ENCODE assay signal across 8 mouse cellular contexts in the genomic region with DNA sequence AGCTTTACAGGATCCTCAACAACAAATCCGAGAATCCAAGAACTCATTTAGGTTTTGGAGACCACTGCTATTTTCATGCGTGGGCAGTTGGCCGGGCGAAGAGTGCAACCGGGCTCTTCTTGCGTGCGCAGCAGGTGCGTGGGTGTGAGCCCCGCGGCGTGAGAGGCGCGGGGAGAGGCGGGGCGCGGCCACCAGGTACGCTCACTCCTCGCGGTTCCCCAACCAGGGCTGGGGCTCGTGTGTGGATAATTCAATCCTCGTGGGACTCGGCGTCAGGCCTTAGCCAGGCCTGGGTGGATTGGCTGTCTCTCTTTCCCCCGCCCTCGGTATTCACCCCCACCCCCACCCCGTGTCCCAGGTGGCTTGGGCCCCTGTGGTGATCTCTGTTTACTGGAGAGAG. TPM values are rescaled to one million over a fixed set of nuclear protein-coding genes. Genes with fewer than 3 reads are reported as not detected.
A peak's percentile ranks its signal among the peaks of the same experiment; 100 is the strongest.
DNase-seq lines count a peak whose midpoint lies in the region; ATAC-seq lines count a peak whose summit lies in the region.

No protein-coding gene starts in this region.

- H3K4me1 ChIP-seq in kidney, embryonic 16.5 days (ENCODE audit: insufficient read depth, low read length) = peaks cover 24% of the 10 kb centered on the region
- peaks cover 37% of the 10 kb centered on the region for H3K4me1 ChIP-seq in neural tube, embryonic 15.5 days

- peaks cover 41% of the 10 kb centered on the region for H3K27me3 ChIP-seq in kidney, embryonic 16.5 days (ENCODE audit: insufficient read depth, low read length)
- peaks cover 51% of the 10 kb centered on the region for H3K27me3 ChIP-seq in neural tube, embryonic 15.5 days (replicated peaks)

- DNase-seq in frontal cortex, postnatal 10 days (ENCODE audit: low spot score in 2 of 2) = peak; percentile 28 to 36
- no peak for DNase-seq in frontal cortex, postnatal 25 days (ENCODE audit: low spot score in 2 of 2)
- peak; percentile 62 for DNase-seq in right cerebral cortex, postnatal 25 days
- no peak for DNase-seq in right cerebral cortex, postnatal 4 days

- peak overlapping the region; percentile 36 for H3K4me3 ChIP-seq in kidney, embryonic 16.5 days (ENCODE audit: low read length)
- H3K4me3 ChIP-seq in neural tube, embryonic 15.5 days (replicated peaks) = peak overlapping the region; percentile 35

- H3K9me3 ChIP-seq in kidney, embryonic 16.5 days (ENCODE audit: low read length) = no peaks in the 10 kb centered on the region
- H3K9me3 ChIP-seq in neural tube, embryonic 15.5 days (replicated peaks) = no peaks in the 10 kb centered on the region

- WGBS in kidney, embryonic 16.5 days = 3% methylated on average over 26 of the region's 26 CpGs
- WGBS in neural tube, embryonic 15.5 days = 6% methylated on average over 26 of the region's 26 CpGs

- H3K4me2 ChIP-seq in kidney, embryonic 16.5 days (replicated peaks; ENCODE audit: low read depth, low read length) = peak overlapping the region; percentile 63
- peak overlapping the region; percentile 84 for H3K4me2 ChIP-seq in neural tube, embryonic 15.5 days

- no peaks in the 10 kb centered on the region for H3K36me3 ChIP-seq in kidney, embryonic 16.5 days (ENCODE audit: insufficient read depth, low read length)
- H3K36me3 ChIP-seq in neural tube, embryonic 15.5 days = peaks cover 20% of the 10 kb centered on the region

- no peak overlapping the region for H3K27ac ChIP-seq in kidney, embryonic 16.5 days (ENCODE audit: low read length)
- H3K27ac ChIP-seq in neural tube, embryonic 15.5 days (replicated peaks) = no peak overlapping the region

- no peak for ATAC-seq in kidney, embryonic 16.5 days (ENCODE audit: low FRiP score, low TSS enrichment)
- peak; percentile 39; the same call in 1 of the 2 replicates for ATAC-seq in neural tube, embryonic 15.5 days (ENCODE audit: low FRiP score)
- no peak for ATAC-seq in activated CD4-positive, CD25-positive, alpha-beta regulatory T cell, adult 4 months
- no peak for ATAC-seq in inflammation-experienced regulatory T-cells, adult 6 months

- peak overlapping the region; percentile 56 for H3K9ac ChIP-seq in kidney, embryonic 16.5 days (replicated peaks; ENCODE audit: low read length)
- peak overlapping the region; percentile 51 for H3K9ac ChIP-seq in neural tube, embryonic 15.5 days (replicated peaks)

RNA-seq across cellular contexts. Expression of a gene that starts 1.2 kb away (rescaled TPM):
- 5.2 and 5.5 TPM in 2 replicates for polyA plus RNA-seq in kidney, embryonic 16.5 days (2015; fragmentation: Nextera tagmentation; extraction: Ambion mirVana)
- 6.3 and 7.3 TPM in 2 replicates for polyA plus RNA-seq in neural tube, embryonic 15.5 days (2015; fragmentation: Nextera tagmentation; extraction: Ambion mirVana)
- polyA plus RNA-seq in activated CD4-positive, CD25-positive, alpha-beta regulatory T cell, adult 4 months (2017; shearing (Covaris generic)) = not detected
- polyA plus RNA-seq in inflammation-experienced regulatory T-cells, adult 6 months (2017; shearing (Covaris generic)) = under 1 TPM in 1 of 3 experiments, not detected in 2; 0.52 TPM

RNA-seq across cellular contexts. Expression of a gene that starts 7.1 kb away (rescaled TPM):
- 18.6 and 19.3 TPM in 2 replicates for polyA plus RNA-seq in kidney, embryonic 16.5 days (2015; fragmentation: Nextera tagmentation; extraction: Ambion mirVana)
- 12.4 and 14.3 TPM in 2 replicates for polyA plus RNA-seq in neural tube, embryonic 15.5 days (2015; fragmentation: Nextera tagmentation; extraction: Ambion mirVana)
- 1 to 10 TPM; 2.6 to 4.1 TPM for polyA plus RNA-seq in activated CD4-positive, CD25-positive, alpha-beta regulatory T cell, adult 4 months (2017; shearing (Covaris generic))
- polyA plus RNA-seq in inflammation-experienced regulatory T-cells, adult 6 months (2017; shearing (Covaris generic)) = 1 to 10 TPM; 2.3 to 4.3 (median 3.2) TPM

RNA-seq across cellular contexts. Expression of a gene that starts 15.9 kb away (rescaled TPM):
- 27.4 and 31.3 TPM in 2 replicates for polyA plus RNA-seq in kidney, embryonic 16.5 days (2015; fragmentation: Nextera tagmentation; extraction: Ambion mirVana)
- 5.2 and 6.6 TPM in 2 replicates for polyA plus RNA-seq in neural tube, embryonic 15.5 days (2015; fragmentation: Nextera tagmentation; extraction: Ambion mirVana)
- polyA plus RNA-seq in activated CD4-positive, CD25-positive, alpha-beta regulatory T cell, adult 4 months (2017; shearing (Covaris generic)) = under 1 TPM; 0.23 to 0.36 TPM
- under 1 TPM in 1 of 3 experiments, not detected in 2; 0.39 TPM for polyA plus RNA-seq in inflammation-experienced regulatory T-cells, adult 6 months (2017; shearing (Covaris generic))

RNA-seq across cellular contexts. Expression of a gene that starts 24.0 kb away (rescaled TPM):
- polyA plus RNA-seq in kidney, embryonic 16.5 days (2015; fragmentation: Nextera tagmentation; extraction: Ambion mirVana) = 170 and 173 TPM in 2 replicates
- 153 and 167 TPM in 2 replicates for polyA plus RNA-seq in neural tube, embryonic 15.5 days (2015; fragmentation: Nextera tagmentation; extraction: Ambion mirVana)
- 100 to 1,000 TPM; 124 to 159 TPM for polyA plus RNA-seq in activated CD4-positive, CD25-positive, alpha-beta regulatory T cell, adult 4 months (2017; shearing (Covaris generic))
- 100 to 1,000 TPM; 133 to 147 (median 134) TPM for polyA plus RNA-seq in inflammation-experienced regulatory T-cells, adult 6 months (2017; shearing (Covaris generic))

RNA-seq across cellular contexts. Expression of a gene that starts 25.9 kb away (rescaled TPM):
- 10.5 and 11.5 TPM in 2 replicates for polyA plus RNA-seq in kidney, embryonic 16.5 days (2015; fragmentation: Nextera tagmentation; extraction: Ambion mirVana)
- polyA plus RNA-seq in neural tube, embryonic 15.5 days (2015; fragmentation: Nextera tagmentation; extraction: Ambion mirVana) = 13.1 and 16.0 TPM in 2 replicates
- 1 to 10 TPM; 5.2 to 7.6 TPM for polyA plus RNA-seq in activated CD4-positive, CD25-positive, alpha-beta regulatory T cell, adult 4 months (2017; shearing (Covaris generic))
- 10 to 100 TPM in 1 of 3 experiments, 1 to 10 TPM in 2; 2.7 to 11.1 (median 6.1) TPM for polyA plus RNA-seq in inflammation-experienced regulatory T-cells, adult 6 months (2017; shearing (Covaris generic))

Comparison
In these comparisons a context has a peak if more than half of its experiments do, and no peak if none do; other contexts are left out.
1. DNase-seq: peak in frontal cortex, postnatal 10 days (2 of 2) and right cerebral cortex, postnatal 25 days (single experiment); none in frontal cortex, postnatal 25 days (0 of 2) and right cerebral cortex, postnatal 4 days (single experiment).